15 mouse cellular contexts compared by ENCODE assay signal in genomic region chr2:181721200-181721599, GRCm38 (mm10). TPM values are rescaled to one million over a fixed set of nuclear protein-coding genes. Genes with fewer than 3 reads are reported as not detected.
DNase-seq lines count a peak whose midpoint lies in the region.
"Had no signal": no experiment of that assay in that cellular context is flagged by ENCODE, and none has a peak within 500 bp of the region (broad histone marks: within the 10 kb centered on the region; RNA-seq: fewer than 3 reads in every experiment).

No protein-coding gene starts in this region.

- peak; percentile 96 for DNase-seq in brain, adult 2 months (ENCODE audit: low read depth, low spot score)
- peak; percentile 57 for DNase-seq in cerebellum, adult 11 months
- peak; percentile 52 for DNase-seq in cerebellum, adult 8-10 months
- DNase-seq in cerebellum, postnatal 14 days: peak; percentile 71 to 86
- no peak for DNase-seq in adrenal gland, postnatal 25 days
- no peak for DNase-seq in testis, postnatal 14 days (ENCODE audit: low spot score)
- DNase-seq in MN1 (ENCODE audit: low spot score): no peak
- DNase-seq: adrenal gland, adult 8-10 months; gastrocnemius, adult 2 months; gastrocnemius, postnatal 25 days; heart, postnatal 10 days; heart, postnatal 4 days; kidney, adult 2 months had no signal

RNA-seq across cellular contexts. Expression of gene Oprl1, which starts 6.4 kb away (rescaled TPM):
- total RNA-seq in adrenal gland, postnatal 25 days (2021): 1.6 and 1.9 TPM in 2 replicates
- total RNA-seq: gastrocnemius, adult 2 months; gastrocnemius, postnatal 25 days; granulocyte monocyte progenitor cell, adult 5-6 weeks; heart, postnatal 10 days had no signal

RNA-seq across cellular contexts. Expression of gene Lkaaear1, which starts 23.0 kb away (rescaled TPM):
- not detected in 2 replicates for total RNA-seq in adrenal gland, postnatal 25 days (2021)
- total RNA-seq: adrenal gland, adult 8-10 months; ES-E14; gastrocnemius, adult 2 months; gastrocnemius, postnatal 25 days; granulocyte monocyte progenitor cell, adult 5-6 weeks; heart, postnatal 10 days; heart, postnatal 4 days had no signal

RNA-seq across cellular contexts. Expression of gene Rgs19, which starts 27.4 kb away (rescaled TPM):
- 20.3 and 31.7 TPM in 2 replicates for total RNA-seq in adrenal gland, postnatal 25 days (2021)

RNA-seq across cellular contexts. Expression of gene Tcea2, which starts 41.1 kb away (rescaled TPM):
- total RNA-seq in adrenal gland, postnatal 25 days (2021): 11.6 and 14.7 TPM in 2 replicates

RNA-seq across cellular contexts. Expression of gene Myt1, which starts 41.9 kb away (rescaled TPM):
- total RNA-seq in adrenal gland, postnatal 25 days (2021): 1.9 and 6.6 TPM in 2 replicates
- total RNA-seq: gastrocnemius, adult 2 months; gastrocnemius, postnatal 25 days; granulocyte monocyte progenitor cell, adult 5-6 weeks; heart, postnatal 10 days; heart, postnatal 4 days had no signal

Comparison
In these comparisons a context has a peak if more than half of its experiments do, and no peak if none do; other contexts are left out.
1. DNase-seq: peak in brain, adult 2 months (single experiment), cerebellum, adult 11 months (single experiment), cerebellum, adult 8-10 months (single experiment) and cerebellum, postnatal 14 days (2 of 2); none in adrenal gland, postnatal 25 days (single experiment), testis, postnatal 14 days (single experiment) and MN1 (single experiment).